Mouse (Mus musculus) liver, embryonic 14.5 days (tissue): ENCODE results near the gene Pde10a. TPM values are rescaled to one million over a fixed set of nuclear protein-coding genes. Genes with fewer than 3 reads are reported as not detected.

Experiments used
- ATAC-seq: fragments of 200-750 bp; cut with Nextera tagmentation; 2 replicates; pipeline ENCODE4 v1.8.0; 2017; ENCODE audit warnings: moderate number of reproducible peaks, mild to moderate bottlenecking, moderate library complexity; ENCODE audit not compliant: insufficient read depth
- DNase-seq, 3 experiments: peaks; one replicate each; pipeline ENCODE4 v3.0.0-alpha.2; 2012 to 2013; ENCODE audit warnings: low read depth in 3 of 3, low spot score in 3 of 3
- H3K27ac ChIP-seq: fragments of 300-500 bp; sonication (generic); 2 replicates; pipeline ENCODE4 v1.5.1; 2014; ENCODE audit warnings: moderate library complexity, mild to moderate bottlenecking, control low read depth, inconsistent platforms
- H3K27me3 ChIP-seq: fragments of 300-500 bp; sonication (generic); 2 replicates; pipeline ENCODE4 v1.6.1; 2014; ENCODE audit warnings: mild to moderate bottlenecking, low read length, moderate library complexity; ENCODE audit not compliant: control insufficient read depth, insufficient read depth
- H3K36me3 ChIP-seq: fragments of 300-500 bp; sonication (generic); replicated peaks from 2 replicates; pipeline ENCODE4 v1.6.1; 2014; ENCODE audit warnings: low read depth; ENCODE audit not compliant: control insufficient read depth, insufficient read depth
- H3K4me1 ChIP-seq, 2 experiments: fragments of 200-500 bp in 1 of 2; fragments of 300-500 bp in 1 of 2; sonication (generic) in 1 of 2; replicated peaks; 2 replicates each; pipeline ENCODE4 v1.6.1; 2012 to 2014; ENCODE audit warnings: antibody characterized with exemption in 1 of 2, inconsistent platforms in 1 of 2, low read length in 1 of 2; ENCODE audit not compliant: control insufficient read depth in 2 of 2, insufficient read depth in 2 of 2
- H3K4me2 ChIP-seq: fragments of 300-500 bp; sonication (generic); 2 replicates; pipeline ENCODE4 v1.6.1; 2014; ENCODE audit warnings: low read depth, mild to moderate bottlenecking, control low read depth, moderate library complexity
- H3K4me3 ChIP-seq, 2 experiments: fragments of 200-500 bp in 1 of 2; fragments of 300-500 bp in 1 of 2; sonication (generic) in 1 of 2; 2 replicates each; pipeline ENCODE4 v1.5.1; 2012 to 2014; ENCODE audit warnings: low read depth in 2 of 2, low read length in 2 of 2, mild to moderate bottlenecking in 2 of 2, control low read depth in 1 of 2, inconsistent platforms in 1 of 2, moderate library complexity in 1 of 2; ENCODE audit not compliant: insufficient read depth in 1 of 2
- H3K9ac ChIP-seq: fragments of 300-500 bp; sonication (generic); replicated peaks from 2 replicates; pipeline ENCODE4 v1.6.1; 2014; ENCODE audit warnings: mild to moderate bottlenecking, control low read depth, moderate library complexity
- H3K9me3 ChIP-seq: fragments of 300-500 bp; sonication (generic); 2 replicates; pipeline ENCODE4 v1.6.1; 2016; ENCODE audit warnings: low read length, mixed read lengths; ENCODE audit not compliant: control insufficient read depth
- CTCF ChIP-seq: IDR thresholded peaks from 2 replicates; pipeline ENCODE4 v1.5.1; 2016; ENCODE audit warnings: antibody characterized with exemption, low read depth, control low read depth
- EP300 ChIP-seq: IDR thresholded peaks from 2 replicates; pipeline ENCODE4 v1.6.1; 2016; ENCODE audit warnings: antibody characterized with exemption, low read depth
- WGBS: fragments of 180-500 bp; shearing (Covaris S2); extraction: QIAGEN DNeasy Blood & Tissue Kit; methylation state at CpG from one replicate; pipeline ENCODE4 v1.1.7; 2014; ENCODE audit not compliant: insufficient replicate concordance; 5-methylcytosine and 5-hydroxymethylcytosine counted together
- polyA plus RNA-seq, 2 experiments: library from polyadenylated mRNA; depleted of rRNA in 1 of 2; stranded (reverse) in 1 of 2; unstranded in 1 of 2; fragments of >200 nt; fragmentation: Nextera tagmentation in 1 of 2; extraction: Ambion mirVana in 1 of 2; gene quantifications; 2 replicates each; pipeline versions ENCODE4 v1.2.1 to v1.2.3; 2012 to 2014

Gene Pde10a
- polyA plus RNA-seq, 2 experiments, result 0.52 to 0.60 TPM

GRCm38 (mm10) chr17:8903555-8904283, 378.5 kb downstream of the Pde10a start:
- H3K9me3 ChIP-seq, result no peaks in the 10 kb centered on the region
- no peak overlapping the region for H3K27ac ChIP-seq
- WGBS, result 66% methylated on average over 5 of the region's 5 CpGs

DNA sequence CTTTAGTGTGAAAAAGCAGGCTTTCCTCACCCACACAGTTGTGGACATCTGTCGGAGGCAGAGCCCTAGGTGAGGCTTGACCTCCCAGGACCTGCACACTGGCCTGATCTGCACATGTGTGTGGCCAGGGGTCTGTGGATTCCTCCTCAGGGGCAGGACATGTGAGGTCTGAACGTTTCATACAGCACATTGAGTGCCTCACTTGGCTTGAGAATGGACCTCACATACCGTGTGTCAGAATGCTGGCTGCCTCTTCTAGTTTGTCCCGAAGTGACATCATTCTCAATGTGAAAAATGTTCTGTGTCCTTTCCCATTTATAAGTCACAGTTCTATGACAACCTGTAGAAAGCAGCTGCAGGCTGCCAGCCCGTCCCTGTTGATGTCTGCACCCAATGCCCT, 385.4 kb downstream of the Pde10a start:
- TF ChIP-seq CTCF (no peak), EP300 (no peak)
- Histone ChIP-seq H3K4me3 (no peak overlapping the region), H3K27me3 (no peaks in the 10 kb centered on the region), H3K9ac (no peak overlapping the region), H3K4me1 (no peaks in the 10 kb centered on the region), H3K27ac (no peak overlapping the region), H3K4me2 (no peak overlapping the region), H3K9me3 (no peaks in the 10 kb centered on the region), H3K36me3 (no peaks in the 10 kb centered on the region)
- ATAC-seq (no peak), DNase-seq (no peak)
- WGBS, result 48% methylated on average over 5 of the region's 5 CpGs

More at GRCm38 (mm10) chr17:8903555-8904283, 378.5 kb downstream of the Pde10a start:
- no peaks in the 10 kb centered on the region for H3K36me3 ChIP-seq
- TF ChIP-seq EP300 (no peak), CTCF (no peak)
- ATAC-seq (no peak), DNase-seq (no peak)
- H3K4me1 ChIP-seq, result no peaks in the 10 kb centered on the region
- no peak overlapping the region for H3K4me3 ChIP-seq
- no peak overlapping the region for H3K9ac ChIP-seq
- no peak overlapping the region for H3K4me2 ChIP-seq
- H3K27me3 ChIP-seq, result no peaks in the 10 kb centered on the region

DNA sequence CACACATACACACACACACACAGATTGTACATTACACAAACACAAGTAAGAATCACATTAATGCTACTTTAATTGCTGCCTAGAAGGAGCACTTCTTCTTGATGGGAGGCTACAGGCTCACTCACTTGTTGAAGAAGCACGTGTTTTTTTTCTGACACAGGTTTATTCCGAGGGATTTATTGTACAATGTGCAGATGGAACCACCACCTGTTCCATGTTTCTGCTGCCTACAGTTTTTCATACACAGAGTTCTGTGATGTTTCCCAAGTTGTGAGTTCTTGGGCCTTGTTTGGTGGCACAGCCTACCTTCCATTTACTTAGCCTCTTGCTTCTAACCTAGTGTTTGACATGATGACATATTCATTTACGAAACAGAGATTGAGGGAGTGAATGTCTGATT, 387.8 kb downstream of the Pde10a start:
- WGBS, result 58% methylated on average over 3 of the region's 3 CpGs
- ATAC-seq, result no peak
- Histone ChIP-seq H3K4me1 (no peaks in the 10 kb centered on the region), H3K9me3 (no peaks in the 10 kb centered on the region), H3K36me3 (no peaks in the 10 kb centered on the region), H3K9ac (no peak overlapping the region), H3K4me3 (no peak overlapping the region), H3K27ac (no peak overlapping the region), H3K27me3 (no peaks in the 10 kb centered on the region), H3K4me2 (no peak overlapping the region)
- DNase-seq, result no peak
- TF ChIP-seq EP300 (no peak), CTCF (no peak)

DNA sequence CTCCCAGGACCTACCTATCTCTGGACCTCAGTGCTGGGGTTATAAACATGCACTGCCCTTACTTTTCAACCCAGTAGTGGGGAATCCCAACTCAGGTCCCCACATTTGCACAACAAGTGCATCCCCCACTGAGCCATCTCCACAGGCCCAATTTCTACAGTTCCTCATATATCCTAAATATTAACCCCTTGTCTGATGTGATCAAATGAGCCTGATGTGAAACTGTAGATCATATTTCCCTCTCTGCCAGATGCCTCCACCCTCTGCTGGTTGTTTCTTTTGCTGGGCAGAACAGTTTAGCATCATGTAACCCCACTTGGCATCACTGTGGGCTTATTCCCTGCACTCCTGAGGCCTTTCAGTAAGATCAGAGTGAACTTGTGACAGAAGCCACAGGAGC, 390.5 kb downstream of the Pde10a start:
- no peaks in the 10 kb centered on the region for H3K9me3 ChIP-seq
- H3K36me3 ChIP-seq, result no peaks in the 10 kb centered on the region
- ATAC-seq, result no peak
- H3K4me1 ChIP-seq, result no peaks in the 10 kb centered on the region
- no peak for DNase-seq
- H3K9ac ChIP-seq, result no peak overlapping the region
- H3K4me2 ChIP-seq, result no peak overlapping the region
- H3K4me3 ChIP-seq, result no peak overlapping the region
- H3K27me3 ChIP-seq, result no peaks in the 10 kb centered on the region
- H3K27ac ChIP-seq, result no peak overlapping the region
- no peak for TF ChIP-seq EP300
- TF ChIP-seq CTCF, result no peak

- no peak for ATAC-seq
- 31% methylated on average over 4 of the region's 4 CpGs for WGBS
These were observed 397.9 kb downstream of the Pde10a start for GRCm38 (mm10) chr17:8923074-8923473.

More at GRCm38 (mm10) chr17:8923074-8923473, 397.9 kb downstream of the Pde10a start:
- no peak overlapping the region for H3K4me2 ChIP-seq
- H3K27ac ChIP-seq, result no peak overlapping the region
- no peaks in the 10 kb centered on the region for H3K27me3 ChIP-seq
- H3K36me3 ChIP-seq, result no peaks in the 10 kb centered on the region
- DNase-seq, result no peak
- no peak overlapping the region for H3K4me3 ChIP-seq
- no peak for TF ChIP-seq EP300
- TF ChIP-seq CTCF, result no peak
- no peaks in the 10 kb centered on the region for H3K4me1 ChIP-seq
- no peaks in the 10 kb centered on the region for H3K9me3 ChIP-seq
- H3K9ac ChIP-seq, result no peak overlapping the region
